9 mouse cellular contexts compared by ENCODE assay signal in the genomic region with DNA sequence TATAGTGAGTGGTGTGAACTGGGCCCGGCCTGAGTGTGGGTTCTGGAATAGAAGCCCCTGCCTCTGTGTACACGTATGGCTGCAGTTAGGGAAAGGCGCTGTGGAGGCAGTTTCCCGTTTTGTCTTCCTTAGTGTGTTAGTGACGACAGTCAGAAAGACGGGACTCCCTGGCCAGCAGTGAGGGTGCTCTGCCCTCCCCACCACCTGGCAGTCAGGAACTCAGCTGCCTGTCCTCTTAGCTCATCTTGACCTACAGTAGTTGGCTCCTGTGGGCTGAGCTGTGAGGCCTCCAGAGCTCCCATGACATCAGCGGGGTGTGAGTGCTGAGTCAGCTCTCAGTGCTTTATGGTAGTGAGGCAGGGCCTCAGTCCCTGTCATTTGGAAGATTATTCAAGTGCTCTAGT.
A peak's percentile ranks its signal among the peaks of the same experiment; 100 is the strongest.
DNase-seq lines count a peak whose midpoint lies in the region; ATAC-seq and TF ChIP-seq lines count a peak whose summit lies in the region.
"Had no signal": no experiment of that assay in that cellular context is flagged by ENCODE, and none has a peak within 500 bp of the region (broad histone marks: within the 10 kb centered on the region; RNA-seq: fewer than 3 reads in every experiment).

No protein-coding gene starts in this region.

- H3K27ac ChIP-seq in forebrain, embryonic 15.5 days (replicated peaks) = 0 out of 2 replicates have a peak overlapping the region, but pooled peaks have one; percentile 5
- H3K27ac ChIP-seq in forebrain, embryonic 10.5 days = no peak overlapping the region
- no peak overlapping the region for H3K27ac ChIP-seq in thymus, adult 2 months (ENCODE audit: control insufficient read depth, insufficient read depth, low read length)
- H3K27ac ChIP-seq: limb, embryonic 12.5 days had no signal

- no peaks in the 10 kb centered on the region for H3K36me3 ChIP-seq in forebrain, embryonic 15.5 days
- no peaks in the 10 kb centered on the region for H3K36me3 ChIP-seq in forebrain, embryonic 10.5 days (replicated peaks)
- H3K36me3 ChIP-seq in thymus, adult 2 months (ENCODE audit: control insufficient read depth, insufficient read depth, low read length) = no peaks in the 10 kb centered on the region
- H3K36me3 ChIP-seq: limb, embryonic 12.5 days had no signal

- no peak for TF ChIP-seq POLR2A in thymus, adult 2 months (IDR thresholded peaks at IDR 0.05; ENCODE audit: control insufficient read depth, extremely low read depth, insufficient read depth, low read length, poor library complexity)

- H3K4me3 ChIP-seq in forebrain, embryonic 15.5 days = no peak overlapping the region
- no peak overlapping the region for H3K4me3 ChIP-seq in forebrain, embryonic 10.5 days
- no peak overlapping the region for H3K4me3 ChIP-seq in thymus, adult 2 months (ENCODE audit: control insufficient read depth, insufficient read depth, low read length)
- H3K4me3 ChIP-seq: limb, embryonic 12.5 days had no signal

- no peak for DNase-seq in forebrain, embryonic 10.5 days (ENCODE audit: extremely low spot score, low spot score)
- DNase-seq in 416B (ENCODE audit: low read depth) = peak; percentile 45
- DNase-seq in embryo, embryonic 11.5 days (ENCODE audit: low read depth, low spot score) = peak; percentile 22
- peak; percentile 35 to 37 for DNase-seq in kidney, postnatal 36 days
- DNase-seq in ovary, postnatal 14 days (ENCODE audit: low spot score) = no peak
- no peak for DNase-seq in thymus, adult 2 months
- no peak for DNase-seq in left cerebral cortex, adult 8-10 months (ENCODE audit: low spot score in 2 of 2)

- no peaks in the 10 kb centered on the region for H3K27me3 ChIP-seq in forebrain, embryonic 15.5 days
- H3K27me3 ChIP-seq in forebrain, embryonic 10.5 days (ENCODE audit: poor library complexity, severe bottlenecking) = no peaks in the 10 kb centered on the region
- no peaks in the 10 kb centered on the region for H3K27me3 ChIP-seq in thymus, adult 2 months (ENCODE audit: control insufficient read depth, insufficient read depth, low read length)
- H3K27me3 ChIP-seq: limb, embryonic 12.5 days had no signal

- no peak for ATAC-seq in forebrain, embryonic 15.5 days (replicated peaks)

- H3K4me2 ChIP-seq in forebrain, embryonic 15.5 days (replicated peaks) = no peak overlapping the region
- H3K4me2 ChIP-seq: limb, embryonic 12.5 days had no signal

- no peaks in the 10 kb centered on the region for H3K9me3 ChIP-seq in forebrain, embryonic 15.5 days
- H3K9me3 ChIP-seq in forebrain, embryonic 10.5 days = no peaks in the 10 kb centered on the region
- H3K9me3 ChIP-seq: limb, embryonic 12.5 days had no signal

- peaks cover 29% of the 10 kb centered on the region for H3K4me1 ChIP-seq in forebrain, embryonic 15.5 days
- H3K4me1 ChIP-seq in forebrain, embryonic 10.5 days = peaks cover 17% of the 10 kb centered on the region
- peaks cover 5% of the 10 kb centered on the region; the same call in 1 of the 2 replicates for H3K4me1 ChIP-seq in thymus, adult 2 months (replicated peaks; ENCODE audit: control insufficient read depth, insufficient read depth, low read length)

- H3K9ac ChIP-seq in forebrain, embryonic 15.5 days (replicated peaks) = no peak overlapping the region
- H3K9ac ChIP-seq: limb, embryonic 12.5 days had no signal

- 64% methylated on average over 7 of the region's 7 CpGs for WGBS in forebrain, embryonic 15.5 days
- 81% methylated on average over 7 of the region's 7 CpGs for WGBS in forebrain, embryonic 10.5 days
- WGBS in thymus, adult 2 months = 86% methylated on average over 7 of the region's 7 CpGs

- no peak for TF ChIP-seq CTCF in thymus, adult 2 months (IDR thresholded peaks at IDR 0.05; ENCODE audit: borderline replicate concordance, control insufficient read depth, extremely low read depth, insufficient read depth, low read length, poor library complexity)

Comparison
In these comparisons a context has a peak if more than half of its experiments do, and no peak if none do; other contexts are left out.
1. DNase-seq: peak in 416B (single experiment), embryo, embryonic 11.5 days (single experiment) and kidney, postnatal 36 days (2 of 2); none in forebrain, embryonic 10.5 days (single experiment), ovary, postnatal 14 days (single experiment), thymus, adult 2 months (single experiment) and left cerebral cortex, adult 8-10 months (0 of 2).